Mouse (Mus musculus): ENCODE data around the gene Gabrb3.

DNA sequence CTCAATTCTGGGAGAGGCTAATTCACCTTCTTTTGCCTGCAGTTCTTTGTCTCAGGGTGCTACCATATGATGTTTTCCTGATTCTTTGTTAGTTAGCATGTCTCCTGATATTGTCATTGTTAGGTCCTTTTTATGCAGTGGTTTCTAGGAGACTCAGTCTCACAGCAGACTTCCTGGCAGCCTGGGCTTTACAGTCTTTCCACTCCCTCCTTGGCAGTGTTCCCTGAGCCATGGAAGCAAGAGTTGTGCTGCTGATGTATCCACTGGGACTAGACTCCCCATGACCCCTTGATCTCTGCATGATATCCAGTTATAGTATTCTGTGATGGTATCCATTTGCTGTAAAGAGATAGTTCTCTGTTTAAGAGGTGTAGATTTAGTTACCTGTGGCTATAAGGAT lies 281.6 kb downstream of the Gabrb3 start:
- TF ChIP-seq CTCF (IDR thresholded peaks at IDR 0.05; ENCODE audit: control insufficient read depth, insufficient read depth, low read length) (no peak), POLR2A (IDR thresholded peaks at IDR 0.05; ENCODE audit: borderline replicate concordance, control insufficient read depth, low read depth, low read length) (no peak)
